Mouse (Mus musculus) adrenal gland, adult 8-10 months (tissue): ENCODE data around the gene Ankrd28. TPM values are rescaled to one million over a fixed set of nuclear protein-coding genes. Genes with fewer than 3 reads are reported as not detected.

Experiments used
- total RNA-seq, 4 experiments: library from RNA; stranded (reverse); gene quantifications; 2 replicates each; pipeline ENCODE4 v1.2.4; 2022

Ankrd28 gene
- total RNA-seq, 4 experiments from 2014 or later = 18.5 to 30.1 (median 22.4) TPM

Other genes starting within 250 kb of the Ankrd28 start
- gene Colq, start 239.3 kb downstream of the Ankrd28 start, total RNA-seq = under 1 TPM in 1 of 4 experiments, not detected in 3; 0.10 TPM
- gene Gm49387, start 189.8 kb downstream of the Ankrd28 start, total RNA-seq = not detected
- 10 to 100 TPM; 49.5 to 78.3 (median 62.2) TPM for gene Btd, start 189.6 kb downstream of the Ankrd28 start, total RNA-seq
- gene Hacl1, start 189.4 kb downstream of the Ankrd28 start, total RNA-seq = 10 to 100 TPM; 30.2 to 50.3 (median 41.6) TPM
- gene Galnt15, start 198.3 kb upstream of the Ankrd28 start, total RNA-seq = 10 to 100 TPM; 11.3 to 15.3 (median 13.3) TPM